Mouse (Mus musculus): ENCODE data around the gene Ano4.

- TF ChIP-seq POLR2AphosphoS2 (IDR thresholded peaks at IDR 0.05; ENCODE audit: insufficient read length, low read depth) (no peak), TCF12 (IDR thresholded peaks at IDR 0.05; ENCODE audit: insufficient read depth, poor library complexity, severe bottlenecking) (no peak), USF1 (IDR thresholded peaks at IDR 0.05; ENCODE audit: low read depth) (no peak), MYOG (IDR thresholded peaks at IDR 0.05; ENCODE audit: control insufficient read depth in 1 of 3, insufficient read depth in 1 of 3, insufficient read length in 2 of 3, low read depth in 2 of 3) (no peak), POLR2A (IDR thresholded peaks at IDR 0.05; ENCODE audit: insufficient read length, low read depth) (no peak), REST (IDR thresholded peaks at IDR 0.05; ENCODE audit: insufficient read depth, insufficient read length) (no peak), MAX (IDR thresholded peaks at IDR 0.05; ENCODE audit: low read depth) (no peak), SRF (IDR thresholded peaks at IDR 0.05; ENCODE audit: control insufficient read depth, insufficient read length, low read depth) (no peak)
These were observed 603 bp upstream of the Ano4 start for GRCm38 (mm10) chr10:89345196-89345533.
